Mouse (Mus musculus): Measurements from ENCODE around the gene Gm6583. TPM values are rescaled to one million over a fixed set of nuclear protein-coding genes. Genes with fewer than 3 reads are reported as not detected.
"Not testable (repeated sequence)": the region's sequence is repeated elsewhere in the genome, so short reads cannot be mapped to it uniquely, and the experiment has no call there.

Gm6583 gene
- polyA plus RNA-seq, 1 experiment from 2014 or later = not detected

DNA sequence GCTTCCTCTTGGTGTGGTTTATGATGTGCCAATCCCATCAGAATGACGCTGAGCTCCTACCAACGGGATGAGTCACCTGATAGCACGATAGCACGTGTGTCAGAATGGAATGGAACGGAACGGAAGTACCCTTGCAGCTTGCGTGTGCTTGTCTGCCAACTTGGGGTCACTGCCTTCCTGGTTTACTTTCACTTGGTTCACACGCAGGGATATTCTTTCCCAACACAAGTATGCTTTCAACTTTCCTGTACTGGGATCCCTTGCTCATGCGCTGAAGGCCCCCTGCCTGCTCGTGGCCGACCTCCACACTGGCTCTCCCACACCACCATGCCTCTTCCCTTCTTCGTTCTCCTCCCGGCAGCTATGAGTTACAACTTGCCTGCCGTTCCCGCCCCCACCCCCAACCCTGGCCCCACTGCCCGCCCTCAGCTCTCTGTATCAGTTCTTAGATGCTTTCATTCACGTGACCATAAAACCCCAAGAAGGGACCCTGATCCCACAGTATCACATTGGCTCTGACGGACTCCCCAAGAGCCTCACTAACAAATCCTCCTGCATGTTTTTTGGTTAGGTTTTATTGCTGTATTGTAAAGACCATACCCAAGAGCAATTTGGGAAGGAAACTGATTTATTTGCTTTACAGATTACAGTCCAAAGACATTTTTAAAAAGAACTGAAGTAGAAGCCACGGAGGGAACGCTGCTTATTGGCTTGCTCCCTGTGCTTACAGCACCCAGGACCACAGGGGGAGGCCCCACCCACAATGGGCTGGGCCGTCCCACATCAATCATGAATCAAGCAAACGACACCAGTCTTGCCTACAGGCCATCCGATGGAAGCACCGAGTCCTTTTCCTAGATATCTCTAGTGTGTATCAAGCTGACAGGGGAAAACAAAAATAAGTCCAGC is 30.9 kb downstream of the Gm6583 start:
- Histone ChIP-seq H3K4me3 (ENCODE audit: low read depth, low read length) (no peak overlapping the region), H3K27ac (ENCODE audit: low read depth, low read length) (no peak overlapping the region), H3K4me2 (peak overlapping the region; percentile 80; the same call in 1 of the 2 replicates), H3K36me3 (ENCODE audit: control insufficient read depth, insufficient read depth, low read length) (peaks cover 5% of the 10 kb centered on the region; the same call in 1 of the 2 replicates), H3K4me1 (ENCODE audit: control insufficient read depth, insufficient read depth, low read length) (peaks cover 8% of the 10 kb centered on the region), H3K9me3 (ENCODE audit: control insufficient read depth, low read length) (no peaks in the 10 kb centered on the region), H3K27me3 (ENCODE audit: control insufficient read depth, insufficient read depth, low read length) (no peaks in the 10 kb centered on the region), H3K9ac (ENCODE audit: low read length) (no peak overlapping the region)
- ATAC-seq (ENCODE audit: low FRiP score) (peak; percentile 51; the same call in 1 of the 2 replicates), DNase-seq (ENCODE audit: low spot score, missing footprints) (no peak)
- 34% methylated on average over 24 of the region's 24 CpGs for WGBS

DNA sequence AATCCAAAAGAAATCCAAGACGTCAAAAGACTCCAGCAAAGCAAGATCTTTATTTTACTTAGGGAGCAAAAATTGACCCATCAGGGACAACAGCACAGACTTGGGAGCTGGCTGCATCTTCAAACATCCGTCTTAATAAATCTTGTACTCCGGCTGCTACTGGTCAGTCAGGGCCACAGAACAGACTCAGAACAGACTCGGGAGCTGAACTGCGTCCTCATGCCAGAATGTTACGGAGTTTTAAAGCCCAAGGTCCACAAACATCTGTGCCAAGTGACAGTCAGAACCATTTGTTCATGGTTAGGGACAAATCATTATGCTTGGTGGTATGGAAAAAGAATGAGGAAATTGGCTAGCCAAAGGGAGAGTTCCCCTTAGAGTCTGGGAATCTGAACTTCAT is 32.6 kb downstream of the Gm6583 start:
- DNase-seq (ENCODE audit: low spot score, missing footprints) (no peak), ATAC-seq (ENCODE audit: low FRiP score) (no peak)
- no peaks in the 10 kb centered on the region for H3K36me3 ChIP-seq (ENCODE audit: control insufficient read depth, insufficient read depth, low read length)
- H3K9ac ChIP-seq (ENCODE audit: low read length) = no peak overlapping the region
- H3K4me2 ChIP-seq = no peak overlapping the region
- WGBS = 89% methylated on average over 6 of the region's 6 CpGs
- H3K4me1 ChIP-seq (ENCODE audit: control insufficient read depth, insufficient read depth, low read length) = peaks cover 8% of the 10 kb centered on the region
- no peaks in the 10 kb centered on the region for H3K27me3 ChIP-seq (ENCODE audit: control insufficient read depth, insufficient read depth, low read length)
- H3K27ac ChIP-seq (ENCODE audit: low read depth, low read length) = no peak overlapping the region
- H3K9me3 ChIP-seq (ENCODE audit: control insufficient read depth, low read length) = no peaks in the 10 kb centered on the region
- H3K4me3 ChIP-seq (ENCODE audit: low read depth, low read length) = no peak overlapping the region

GRCm38 (mm10) chr5:112321376-112321775 is 34.5 kb downstream of the Gm6583 start:
- no peaks in the 10 kb centered on the region for H3K9me3 ChIP-seq (ENCODE audit: control insufficient read depth, low read length)
- no peaks in the 10 kb centered on the region for H3K27me3 ChIP-seq (ENCODE audit: control insufficient read depth, insufficient read depth, low read length)
- no peaks in the 10 kb centered on the region; the same call in 1 of the 2 replicates for H3K4me1 ChIP-seq (ENCODE audit: control insufficient read depth, insufficient read depth, low read length)
- WGBS = 75% methylated on average over 4 of the region's 4 CpGs
- no peak overlapping the region for H3K4me2 ChIP-seq
- ATAC-seq (ENCODE audit: low FRiP score) (no peak), DNase-seq (ENCODE audit: low spot score, missing footprints) (no peak)
- H3K27ac ChIP-seq (ENCODE audit: low read depth, low read length) = no peak overlapping the region
- no peak overlapping the region for H3K4me3 ChIP-seq (ENCODE audit: low read depth, low read length)
- no peak overlapping the region for H3K9ac ChIP-seq (ENCODE audit: low read length)
- no peaks in the 10 kb centered on the region for H3K36me3 ChIP-seq (ENCODE audit: control insufficient read depth, insufficient read depth, low read length)

DNA sequence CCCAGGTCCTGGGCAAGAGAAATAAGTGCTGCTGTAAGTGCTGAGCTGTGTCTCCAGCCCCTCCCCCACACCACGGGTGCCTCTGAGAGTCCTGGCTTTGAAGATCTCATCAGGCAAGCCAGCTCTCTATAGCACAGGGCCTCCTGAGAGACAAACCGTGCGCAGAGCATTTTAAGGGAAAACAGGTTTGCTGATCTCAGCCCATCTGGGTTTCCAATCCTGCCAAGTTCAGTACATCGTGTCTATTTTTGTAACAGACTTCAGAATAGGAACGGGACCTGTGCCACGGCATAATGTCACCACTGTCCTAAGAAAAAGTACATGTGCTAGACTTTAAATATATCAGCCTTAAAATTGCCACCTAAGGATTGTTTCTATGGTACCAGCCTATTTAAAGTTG is 34.9 kb downstream of the Gm6583 start:
- Histone ChIP-seq H3K4me2 (no peak overlapping the region), H3K36me3 (ENCODE audit: control insufficient read depth, insufficient read depth, low read length) (no peaks in the 10 kb centered on the region)

GRCm38 (mm10) chr5:112320379-112320778 is 35.5 kb downstream of the Gm6583 start:
- no peaks in the 10 kb centered on the region for H3K27me3 ChIP-seq (ENCODE audit: control insufficient read depth, insufficient read depth, low read length)
- no peaks in the 10 kb centered on the region for H3K9me3 ChIP-seq (ENCODE audit: control insufficient read depth, low read length)
- H3K9ac ChIP-seq (ENCODE audit: low read length) = no peak overlapping the region
- no peak overlapping the region for H3K4me2 ChIP-seq
- no peak overlapping the region for H3K27ac ChIP-seq (ENCODE audit: low read depth, low read length)
- WGBS = 77% methylated on average over 5 of the region's 5 CpGs
- ATAC-seq (ENCODE audit: low FRiP score) (no peak), DNase-seq (ENCODE audit: low spot score, missing footprints) (no peak)
- no peaks in the 10 kb centered on the region; the same call in 1 of the 2 replicates for H3K4me1 ChIP-seq (ENCODE audit: control insufficient read depth, insufficient read depth, low read length)
- H3K36me3 ChIP-seq (ENCODE audit: control insufficient read depth, insufficient read depth, low read length) = no peaks in the 10 kb centered on the region
- H3K4me3 ChIP-seq (ENCODE audit: low read depth, low read length) = no peak overlapping the region

More for the DNA sequence above, 34.9 kb downstream of the Gm6583 start:
- no peaks in the 10 kb centered on the region for H3K9me3 ChIP-seq (ENCODE audit: control insufficient read depth, low read length)
- H3K9ac ChIP-seq (ENCODE audit: low read length) = no peak overlapping the region
- 76% methylated on average over 6 of the region's 6 CpGs for WGBS
- H3K4me1 ChIP-seq (ENCODE audit: control insufficient read depth, insufficient read depth, low read length) = no peaks in the 10 kb centered on the region; the same call in 1 of the 2 replicates
- H3K4me3 ChIP-seq (ENCODE audit: low read depth, low read length) = no peak overlapping the region
- H3K27ac ChIP-seq (ENCODE audit: low read depth, low read length) = no peak overlapping the region
- ATAC-seq (ENCODE audit: low FRiP score) (no peak), DNase-seq (ENCODE audit: low spot score, missing footprints) (no peak)
- H3K27me3 ChIP-seq (ENCODE audit: control insufficient read depth, insufficient read depth, low read length) = no peaks in the 10 kb centered on the region

DNA sequence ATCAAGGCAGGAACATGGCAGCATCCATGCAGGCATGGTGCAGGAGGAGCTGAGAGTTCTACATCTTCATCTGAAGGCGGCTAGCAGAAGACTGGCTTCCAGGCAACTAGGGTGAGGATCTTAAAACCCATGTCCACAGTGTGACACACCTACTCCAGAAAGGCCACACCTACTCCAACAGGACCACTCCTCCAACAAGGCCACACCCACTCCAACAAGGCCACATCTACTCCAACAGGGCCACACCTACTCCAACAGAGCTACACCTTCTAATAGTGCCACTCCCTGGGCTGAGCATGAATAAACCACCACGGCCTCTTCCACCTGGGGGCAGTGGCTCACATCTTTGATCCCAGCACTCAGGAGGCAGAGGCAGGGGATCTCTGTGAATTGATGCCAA is 36.5 kb downstream of the Gm6583 start:
- H3K4me2 ChIP-seq; H3K27ac ChIP-seq (ENCODE audit: low read depth, low read length); ATAC-seq (ENCODE audit: low FRiP score); H3K27me3 ChIP-seq (ENCODE audit: control insufficient read depth, insufficient read depth, low read length); DNase-seq (ENCODE audit: low spot score, missing footprints); H3K9me3 ChIP-seq (ENCODE audit: control insufficient read depth, low read length); H3K4me1 ChIP-seq (ENCODE audit: control insufficient read depth, insufficient read depth, low read length); H3K4me3 ChIP-seq (ENCODE audit: low read depth, low read length); H3K36me3 ChIP-seq (ENCODE audit: control insufficient read depth, insufficient read depth, low read length); H3K9ac ChIP-seq (ENCODE audit: low read length): not testable (repeated sequence)
- WGBS = 59% methylated on average over 2 of the region's 2 CpGs

- ATAC-seq (ENCODE audit: low FRiP score) (no peak), DNase-seq (ENCODE audit: low spot score, missing footprints) (no peak)
- Histone ChIP-seq H3K4me3 (ENCODE audit: low read depth, low read length) (no peak overlapping the region), H3K9me3 (ENCODE audit: control insufficient read depth, low read length) (no peaks in the 10 kb centered on the region), H3K4me2 (no peak overlapping the region), H3K36me3 (ENCODE audit: control insufficient read depth, insufficient read depth, low read length) (no peaks in the 10 kb centered on the region), H3K27ac (ENCODE audit: low read depth, low read length) (no peak overlapping the region), H3K9ac (ENCODE audit: low read length) (no peak overlapping the region), H3K4me1 (ENCODE audit: control insufficient read depth, insufficient read depth, low read length) (no peaks in the 10 kb centered on the region; the same call in 1 of the 2 replicates), H3K27me3 (ENCODE audit: control insufficient read depth, insufficient read depth, low read length) (no peaks in the 10 kb centered on the region)
- 64% methylated on average over 5 of the region's 5 CpGs for WGBS
Observed at GRCm38 (mm10) chr5:112317328-112317727, 38.5 kb downstream of the Gm6583 start.

GRCm38 (mm10) chr5:112316468-112316867 is 39.4 kb downstream of the Gm6583 start:
- no peaks in the 10 kb centered on the region for H3K9me3 ChIP-seq (ENCODE audit: control insufficient read depth, low read length)
- H3K4me1 ChIP-seq (ENCODE audit: control insufficient read depth, insufficient read depth, low read length) = no peaks in the 10 kb centered on the region; the same call in 1 of the 2 replicates
- no peak overlapping the region for H3K27ac ChIP-seq (ENCODE audit: low read depth, low read length)
- 60% methylated on average over 5 of the region's 5 CpGs for WGBS
- H3K9ac ChIP-seq (ENCODE audit: low read length) = no peak overlapping the region
- DNase-seq (ENCODE audit: low spot score, missing footprints) (no peak), ATAC-seq (ENCODE audit: low FRiP score) (no peak)
- H3K27me3 ChIP-seq (ENCODE audit: control insufficient read depth, insufficient read depth, low read length) = no peaks in the 10 kb centered on the region
- no peak overlapping the region for H3K4me3 ChIP-seq (ENCODE audit: low read depth, low read length)
- H3K4me2 ChIP-seq = no peak overlapping the region
- H3K36me3 ChIP-seq (ENCODE audit: control insufficient read depth, insufficient read depth, low read length) = no peaks in the 10 kb centered on the region

- H3K27me3 ChIP-seq (ENCODE audit: control insufficient read depth, insufficient read depth, low read length) = no peaks in the 10 kb centered on the region
- 61% methylated on average over 11 of the region's 11 CpGs for WGBS
- H3K27ac ChIP-seq (ENCODE audit: low read depth, low read length) = no peak overlapping the region
- H3K4me1 ChIP-seq (ENCODE audit: control insufficient read depth, insufficient read depth, low read length) = no peaks in the 10 kb centered on the region; the same call in 1 of the 2 replicates
- H3K4me2 ChIP-seq = no peak overlapping the region
- no peaks in the 10 kb centered on the region for H3K9me3 ChIP-seq (ENCODE audit: control insufficient read depth, low read length)
- no peak overlapping the region for H3K4me3 ChIP-seq (ENCODE audit: low read depth, low read length)
- H3K36me3 ChIP-seq (ENCODE audit: control insufficient read depth, insufficient read depth, low read length) = no peaks in the 10 kb centered on the region
- ATAC-seq (ENCODE audit: low FRiP score) (no peak), DNase-seq (ENCODE audit: low spot score, missing footprints) (no peak)
- H3K9ac ChIP-seq (ENCODE audit: low read length) = no peak overlapping the region
Observed at GRCm38 (mm10) chr5:112313222-112313885, 42.5 kb downstream of the Gm6583 start.

Measured in midbrain, embryonic 11.5 days (tissue).